Mouse (Mus musculus): Measurements from ENCODE around the gene Cbx5.

GRCm38 (mm10) chr15:103242885-103243284 lies 3.3 kb upstream of the Cbx5 start:
- TF ChIP-seq CTCF (conservative IDR thresholded peaks at IDR 0.05; ENCODE audit: low read length), result no peak
- TF ChIP-seq NANOG (IDR thresholded peaks at IDR 0.05; ENCODE audit: borderline replicate concordance, low read length), result no peak

Data from E14TG2a.4 (cell line).